Mouse (Mus musculus) c-Kit-positive CD71-negative TER-119-negative erythroid progenitor cells, embryonic 14.5 days (primary cell): Measurements from ENCODE around the gene C8b.

Source experiments
- DNase-seq: peaks from one replicate; pipeline ENCODE4 v3.0.0-alpha.2; 2013; ENCODE audit warnings: low read depth

The C8b gene

GRCm38 (mm10) chr4:104766065-104766464 lies at the start of gene C8b:
Gene C8b (plus strand): TSS chr4:104766317.
- DNase-seq, result no peak

DNA sequence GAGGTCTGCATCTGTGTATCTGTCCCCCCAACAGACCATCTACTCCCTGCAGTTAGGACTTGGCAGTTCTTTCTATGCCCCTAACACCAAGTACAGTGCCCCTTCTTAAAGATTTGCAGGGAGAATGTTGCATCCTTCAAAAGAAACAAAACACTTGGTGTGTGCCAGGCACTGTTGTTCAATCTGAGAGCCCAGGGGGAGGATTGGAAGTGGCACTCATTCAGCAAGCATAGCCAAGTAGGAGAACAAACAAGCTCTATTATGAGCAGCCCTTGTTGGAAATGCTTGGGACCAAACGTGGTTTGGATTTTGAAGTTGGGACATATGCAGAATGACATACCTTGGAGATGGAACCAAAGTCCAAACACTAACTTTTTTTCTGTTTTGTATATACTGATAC lies 49.6 kb upstream of the C8b start:
- DNase-seq, result no peak

DNA sequence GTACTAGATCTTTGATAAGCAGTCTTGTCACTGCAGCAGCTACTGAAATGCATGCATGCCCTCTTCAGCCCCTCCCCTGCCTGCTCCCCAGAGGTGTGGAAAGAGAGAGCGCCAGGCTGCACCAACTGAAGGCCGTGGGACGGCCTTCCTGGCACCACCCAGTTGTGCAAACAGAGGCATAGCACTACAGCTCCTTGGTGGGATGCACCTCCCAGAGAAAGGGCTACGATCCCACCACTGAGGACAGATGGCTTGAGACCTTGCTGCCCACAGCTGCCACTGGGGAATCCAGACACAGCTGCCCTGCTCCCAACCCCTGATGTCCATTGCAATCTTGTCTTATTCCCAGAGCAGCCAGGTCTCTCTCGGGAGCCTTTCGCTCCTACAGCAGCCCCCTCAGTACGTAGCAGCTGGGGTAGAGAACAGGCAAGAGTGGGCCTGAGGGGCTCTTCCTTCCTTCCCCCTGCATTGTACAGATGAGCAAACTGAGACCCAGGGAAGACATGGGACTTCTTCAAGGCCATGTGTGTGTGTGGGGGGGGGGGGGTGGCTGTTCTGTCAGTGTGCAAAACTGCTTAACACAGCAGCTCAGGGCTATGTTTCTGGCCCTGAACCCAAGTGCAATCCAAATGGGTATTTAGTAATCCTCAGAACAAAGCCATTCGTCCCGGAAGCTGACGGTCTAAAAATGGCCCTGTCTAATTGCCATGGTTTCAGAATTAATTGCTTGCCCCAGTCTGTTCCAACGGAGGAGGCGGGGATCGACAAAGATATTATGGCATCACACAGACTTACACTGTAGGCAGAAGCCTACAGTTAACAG lies 46.9 kb upstream of the C8b start:
- no peak for DNase-seq

DNA sequence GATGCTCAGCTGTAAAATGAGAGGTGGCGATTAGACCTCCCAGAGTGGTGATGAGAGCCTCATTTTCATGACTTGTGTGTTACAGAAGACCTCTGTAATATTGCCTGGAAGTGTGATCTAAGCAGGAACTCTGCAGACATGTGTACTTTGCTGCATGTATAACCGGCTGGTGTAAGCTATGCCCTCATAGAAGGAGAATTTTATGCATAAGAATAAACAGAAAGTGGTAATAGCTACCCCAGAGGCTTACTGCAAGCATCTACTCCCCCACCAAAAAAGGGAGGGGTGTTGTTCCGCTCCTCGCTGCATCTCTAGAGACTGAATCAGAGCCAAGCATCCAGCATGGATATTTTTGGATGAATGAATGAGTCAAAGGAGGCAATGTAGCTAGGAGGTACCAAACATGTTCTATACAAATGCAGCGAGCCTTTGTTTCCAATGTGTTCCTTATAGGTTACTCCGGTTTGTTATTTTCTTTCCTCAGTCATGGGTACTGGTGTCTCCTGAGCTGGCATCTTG lies 42.5 kb upstream of the C8b start:
- DNase-seq, result no peak

GRCm38 (mm10) chr4:104724258-104724657 lies 41.9 kb upstream of the C8b start:
- no peak for DNase-seq

- DNase-seq, result peak; percentile 4
These were observed 40.4 kb upstream of the C8b start for GRCm38 (mm10) chr4:104725673-104726072.

GRCm38 (mm10) chr4:104729185-104729584 lies 36.9 kb upstream of the C8b start:
- no peak for DNase-seq

GRCm38 (mm10) chr4:104746500-104746899 lies 19.6 kb upstream of the C8b start:
- no peak for DNase-seq

DNA sequence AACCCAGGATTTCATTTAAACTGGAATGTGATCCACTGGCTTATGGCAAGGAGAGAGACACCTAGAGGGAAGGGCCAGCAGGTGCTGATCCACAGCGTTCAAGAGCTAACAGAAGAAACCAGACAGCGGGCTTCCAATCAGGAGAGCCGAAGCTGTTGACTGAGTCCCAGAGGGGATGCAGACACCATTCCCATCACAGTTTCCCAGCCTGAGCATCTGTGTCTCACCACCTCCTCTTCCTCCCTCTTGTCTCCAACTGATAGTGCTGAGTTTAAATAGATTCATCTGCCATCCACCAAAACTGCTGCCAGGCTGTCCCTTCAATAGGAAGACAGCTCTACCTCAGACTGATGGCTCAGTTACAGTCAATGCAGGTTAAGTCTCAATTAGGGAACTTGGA lies 12.0 kb upstream of the C8b start:
- no peak for DNase-seq

GRCm38 (mm10) chr4:104760878-104761624 lies 5.1 kb upstream of the C8b start:
- no peak for DNase-seq

DNA sequence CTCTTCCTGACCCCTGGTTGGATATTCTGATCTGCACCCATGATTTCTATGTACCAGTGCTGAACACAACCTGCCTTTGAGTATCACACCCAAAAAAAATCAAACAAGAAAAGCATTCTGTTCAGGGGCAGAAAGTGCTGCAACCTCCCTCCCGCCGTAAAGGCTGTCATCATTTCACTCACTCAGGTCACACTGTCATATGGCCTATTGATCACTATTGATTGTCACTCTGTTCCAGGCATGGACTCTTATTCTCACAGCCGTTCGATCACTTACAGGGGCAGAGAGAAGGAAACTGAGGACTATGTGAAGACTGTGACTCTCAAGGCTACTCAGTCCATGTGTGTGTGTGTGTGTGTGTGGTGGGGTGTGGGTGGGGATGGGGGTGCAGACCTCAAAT lies 2.1 kb downstream of the C8b start:
- no peak for DNase-seq

DNA sequence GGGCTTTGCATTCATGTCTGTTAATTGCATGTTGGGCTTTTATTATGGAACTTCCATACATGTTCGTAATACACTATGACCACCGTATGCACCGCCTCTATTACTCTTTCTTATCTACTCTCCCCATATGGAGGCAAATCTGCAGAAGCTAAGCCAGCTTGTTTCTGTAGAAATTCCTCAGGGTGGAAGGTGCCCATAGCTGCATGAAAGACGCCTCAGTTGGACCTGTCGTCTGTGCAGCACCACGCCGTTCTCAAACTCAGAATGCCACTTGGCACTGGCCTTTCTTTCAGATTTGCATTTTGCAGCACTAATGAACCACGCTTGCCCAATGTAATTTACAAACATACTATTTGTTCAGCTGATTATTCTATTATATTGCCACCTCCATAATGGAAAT lies 3.5 kb downstream of the C8b start:
- DNase-seq, result no peak

DNA sequence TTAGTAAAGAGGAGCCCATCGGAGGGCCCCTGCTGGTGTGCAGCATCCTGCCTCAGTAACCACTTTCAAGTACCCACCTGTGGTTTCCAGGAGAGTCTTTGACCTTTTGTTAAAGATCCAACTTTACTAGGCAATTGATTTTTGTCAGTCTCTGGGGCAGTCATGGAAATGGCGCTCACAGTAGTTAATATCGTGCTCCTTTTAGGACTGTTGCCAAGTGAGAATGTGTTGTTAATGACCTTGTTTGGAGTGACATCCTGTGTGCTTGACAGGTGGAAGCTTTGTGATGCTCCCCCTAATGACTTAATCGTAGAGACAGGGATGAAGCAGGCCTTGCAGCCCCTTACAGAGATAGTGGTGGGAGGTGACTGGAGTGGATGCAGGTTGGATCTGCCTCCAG lies 4.2 kb downstream of the C8b start:
- no peak for DNase-seq

GRCm38 (mm10) chr4:104775601-104776000 lies 9.5 kb downstream of the C8b start:
- no peak for DNase-seq

- no peak for DNase-seq
These were observed 13.3 kb downstream of the C8b start for GRCm38 (mm10) chr4:104779460-104779859.

GRCm38 (mm10) chr4:104781441-104781840 lies 15.3 kb downstream of the C8b start:
- DNase-seq, result no peak

DNA sequence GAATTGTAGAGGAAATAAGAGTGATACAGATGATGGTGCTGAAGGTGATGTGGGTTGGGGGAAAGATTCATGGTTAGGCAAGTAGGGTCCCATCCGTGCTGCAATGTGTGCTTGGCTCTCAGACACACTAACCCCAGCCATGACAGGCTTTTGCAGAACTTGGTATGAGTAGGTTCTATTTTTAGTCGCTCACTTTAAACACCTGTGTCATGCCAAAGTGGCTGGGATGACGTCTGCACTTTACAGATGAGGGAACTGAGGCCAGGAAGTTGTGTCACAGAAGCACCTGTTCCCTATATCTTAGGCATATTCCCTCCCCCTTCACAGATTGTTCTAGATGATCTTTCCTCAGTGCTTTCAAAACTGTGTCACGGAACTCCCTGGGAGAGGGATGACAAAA lies 16.2 kb downstream of the C8b start:
- DNase-seq, result no peak

GRCm38 (mm10) chr4:104792111-104792510 lies 26.0 kb downstream of the C8b start:
- no peak for DNase-seq

- no peak for DNase-seq
These were observed 32.8 kb downstream of the C8b start for GRCm38 (mm10) chr4:104798951-104799350.

DNA sequence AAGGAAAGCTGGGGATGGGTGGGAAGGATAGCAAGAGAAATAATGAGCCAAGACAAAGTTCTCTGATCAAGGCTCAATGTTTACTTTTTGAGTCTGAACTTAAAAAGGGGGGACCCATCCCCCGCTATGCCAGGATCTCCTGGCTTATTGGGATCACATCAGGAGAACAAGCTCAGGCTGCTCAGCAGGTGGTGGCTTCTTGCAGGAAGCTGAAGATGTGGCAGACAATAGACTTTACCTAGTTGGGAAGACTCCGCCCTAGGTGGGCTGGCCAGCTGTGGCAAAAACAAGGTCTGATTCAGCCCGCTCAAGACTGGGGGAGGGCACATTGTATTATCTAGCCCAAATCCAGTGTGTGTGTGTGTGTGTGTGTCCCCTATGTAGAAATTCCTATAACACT lies 35.5 kb downstream of the C8b start:
- DNase-seq, result no peak

DNA sequence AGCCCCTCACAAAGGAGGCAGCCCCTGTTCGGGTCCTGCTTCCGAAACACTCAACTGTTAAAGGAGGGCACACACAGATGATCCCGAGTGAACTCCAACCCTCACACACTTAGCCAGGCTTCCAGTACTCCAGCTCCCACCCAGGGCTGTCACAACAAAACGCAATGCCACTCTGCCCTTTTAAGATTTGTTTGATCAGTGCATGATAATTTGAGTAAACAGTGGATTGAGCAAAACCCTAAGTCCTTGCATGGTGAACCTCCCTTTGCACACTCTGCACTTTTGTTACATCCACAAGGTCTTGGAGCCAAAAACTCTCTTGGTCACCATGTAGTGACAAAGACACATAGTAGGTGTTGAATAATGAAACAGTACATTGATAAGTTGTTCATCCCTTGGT lies 38.0 kb downstream of the C8b start:
- no peak for DNase-seq

DNA sequence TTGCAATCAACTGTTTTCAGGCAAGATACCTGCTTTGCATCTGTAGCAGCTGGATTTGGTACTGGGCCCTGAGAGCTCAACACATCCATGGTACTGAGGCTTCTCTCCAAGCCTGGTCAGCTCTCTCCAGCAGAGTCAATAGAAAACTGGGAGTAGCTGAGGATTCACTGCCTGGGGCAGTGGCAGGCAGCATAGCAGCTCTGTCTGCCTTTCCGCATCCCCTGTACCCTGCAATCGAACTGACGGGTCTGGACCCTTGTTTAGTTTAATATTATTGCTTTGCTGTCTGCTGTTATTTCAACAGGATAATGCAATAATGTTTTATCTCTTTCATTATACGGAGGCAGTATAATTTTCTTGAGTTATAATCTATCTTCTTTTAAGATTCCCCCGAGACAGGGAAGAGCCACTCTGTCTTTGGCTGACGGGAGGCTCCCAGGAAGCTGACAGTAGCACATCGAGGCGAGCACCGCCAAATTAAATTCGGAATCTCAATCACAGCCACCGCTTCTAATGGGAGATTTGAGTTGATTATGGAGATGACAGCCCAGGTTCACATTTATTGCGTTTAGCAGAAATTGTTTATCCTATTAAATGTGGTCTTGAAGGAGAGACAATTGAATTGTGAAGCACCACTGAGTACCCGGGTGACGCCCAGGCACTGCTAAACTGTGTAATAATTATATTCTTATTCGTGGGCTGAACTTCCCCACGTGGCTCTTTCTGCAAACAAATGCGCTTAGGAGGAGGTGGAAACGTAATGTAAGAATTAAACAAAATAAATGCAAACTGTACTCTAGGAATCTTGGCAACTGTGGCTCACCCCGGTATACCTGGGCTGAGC lies 39.5 kb downstream of the C8b start:
- DNase-seq, result no peak
